Mouse (Mus musculus) heart, postnatal 10 days (tissue): ENCODE data around the gene Rnf213. TPM values are rescaled to one million over a fixed set of nuclear protein-coding genes. Genes with fewer than 3 reads are reported as not detected.

Experiments
- DNase-seq, 2 experiments: peaks; one replicate each; pipeline ENCODE4 v3.0.0; 2021
- intact Hi-C: fragments of 180-260 bp; cut with DNase I; formaldehyde crosslinking; loops from one replicate; pipeline ENCODE4 v1.15.1; 2025
- total RNA-seq, 2 experiments: library from RNA; stranded (reverse); gene quantifications; 2 replicates each; pipeline ENCODE4 v1.2.3; 2021

The Rnf213 gene
- total RNA-seq, 2 experiments from 2014 or later: 14.0 to 19.6 TPM

- intact Hi-C loops: no loop called here
- peak; percentile 87 to 90 for DNase-seq
Measured at GRCm38 (mm10) chr11:119389851-119390270, 3.0 kb upstream of the Rnf213 start.

- DNase-seq: peak; percentile 86
- intact Hi-C loops: no loop called here
Measured at GRCm38 (mm10) chr11:119390271-119391231, 2.3 kb upstream of the Rnf213 start.

- DNase-seq: no peak
- intact Hi-C loops: no loop called here
Measured at GRCm38 (mm10) chr11:119391386-119392000, 1.4 kb upstream of the Rnf213 start.

GRCm38 (mm10) chr11:119392001-119392614, 792 bp upstream of the Rnf213 start:
- peak; percentile 68 to 70 for DNase-seq
- intact Hi-C loops: no loop called here

- intact Hi-C loops: no loop called here
- no peak for DNase-seq
Measured at GRCm38 (mm10) chr11:119393483-119393804, 544 bp downstream of the Rnf213 start.

- DNase-seq: no peak
- intact Hi-C loops: no loop called here
Measured at GRCm38 (mm10) chr11:119394210-119394609, 1.3 kb downstream of the Rnf213 start.

GRCm38 (mm10) chr11:119395394-119395793, 2.5 kb downstream of the Rnf213 start:
- intact Hi-C loops: no loop called here
- DNase-seq: no peak

- no peak for DNase-seq
- intact Hi-C loops: no loop called here
Measured at GRCm38 (mm10) chr11:119395931-119396330, 3.0 kb downstream of the Rnf213 start.

- DNase-seq: no peak
- intact Hi-C loops: no loop called here
Measured at GRCm38 (mm10) chr11:119396461-119396860, 3.6 kb downstream of the Rnf213 start.

- intact Hi-C loops: loop anchor here (1.0 kb wide), 1 partner anchor 63 kb away; no protein-coding TSS in a partner anchor
Measured at GRCm38 (mm10) chr11:119402501-119403160, 9.7 kb downstream of the Rnf213 start.

GRCm38 (mm10) chr11:119404627-119405026, 11.7 kb downstream of the Rnf213 start:
- intact Hi-C loops: loop anchor here (2.0 kb wide), 1 partner anchor 42 kb away; no protein-coding TSS in a partner anchor
- peak in 1 of 2 experiments; percentile 45 for DNase-seq

More at GRCm38 (mm10) chr11:119402501-119403160, 9.7 kb downstream of the Rnf213 start:
- DNase-seq: no peak

- intact Hi-C loops: no loop called here
Measured at GRCm38 (mm10) chr11:119407381-119407780, 14.5 kb downstream of the Rnf213 start.

GRCm38 (mm10) chr11:119407977-119408376, 15.1 kb downstream of the Rnf213 start:
- intact Hi-C loops: no loop called here
- no peak for DNase-seq

More at GRCm38 (mm10) chr11:119407381-119407780, 14.5 kb downstream of the Rnf213 start:
- DNase-seq: no peak

- DNase-seq: no peak
- intact Hi-C loops: no loop called here
Measured at GRCm38 (mm10) chr11:119419327-119420118, 26.6 kb downstream of the Rnf213 start.

- intact Hi-C loops: no loop called here
- no peak for DNase-seq
Measured at GRCm38 (mm10) chr11:119420426-119420825, 27.5 kb downstream of the Rnf213 start.

GRCm38 (mm10) chr11:119427431-119427830, 34.5 kb downstream of the Rnf213 start:
- DNase-seq: no peak

GRCm38 (mm10) chr11:119427986-119428385, 35.1 kb downstream of the Rnf213 start:
- intact Hi-C loops: no loop called here
- DNase-seq: no peak

More at GRCm38 (mm10) chr11:119427431-119427830, 34.5 kb downstream of the Rnf213 start:
- intact Hi-C loops: no loop called here

GRCm38 (mm10) chr11:119428649-119429136, 35.8 kb downstream of the Rnf213 start:
- peak; percentile 40 to 41 for DNase-seq
- intact Hi-C loops: no loop called here

- intact Hi-C loops: no loop called here
- no peak for DNase-seq
Measured at GRCm38 (mm10) chr11:119431516-119431915, 38.6 kb downstream of the Rnf213 start.

- intact Hi-C loops: no loop called here
- DNase-seq: no peak
Measured at GRCm38 (mm10) chr11:119432706-119433105, 39.8 kb downstream of the Rnf213 start.
